Mouse (Mus musculus) activated CD4-positive, CD25-positive, alpha-beta regulatory T cell, adult 4 months (primary cell): ENCODE results near the gene Prr18. TPM values are rescaled to one million over a fixed set of nuclear protein-coding genes. Genes with fewer than 3 reads are reported as not detected.

Source experiments
- ATAC-seq: one replicate; pipeline ENCODE4 v1.8.0; 2017
- polyA plus RNA-seq, 2 experiments: library from polyadenylated mRNA; unstranded; fragments of 100-300 nt; shearing (Covaris generic); gene quantifications; one replicate each; pipeline ENCODE4 v1.2.1; 2017

Gene Prr18
- polyA plus RNA-seq, 2 experiments from 2014 or later = 0.13 TPM; not detected in 1

DNA sequence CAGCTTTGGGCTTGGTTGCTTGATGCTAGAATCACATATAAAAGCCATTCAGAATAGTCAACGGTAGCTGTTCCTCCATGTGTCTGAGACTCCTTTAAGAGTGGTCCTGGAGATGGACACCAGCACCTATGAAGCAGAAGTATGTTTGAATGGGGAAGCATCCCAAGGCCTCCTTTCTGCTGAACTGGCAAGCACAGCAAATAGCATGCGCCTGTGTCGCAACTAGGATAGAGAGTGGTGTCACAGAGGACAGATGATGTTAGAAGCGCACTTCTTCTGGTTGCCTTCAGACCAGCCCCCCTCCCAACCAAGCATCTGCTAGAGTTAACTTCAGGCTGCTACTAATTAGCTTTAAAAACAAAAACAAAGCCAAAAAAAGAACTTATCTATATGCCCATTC is 53.2 kb downstream of the Prr18 start:
- no peak for ATAC-seq

Other genes with a start within 250 kb of the Prr18 start
- gene Gm49673, start 189.7 kb upstream of the Prr18 start, polyA plus RNA-seq = under 1 TPM; 0.20 to 0.38 TPM
- 10 to 100 TPM; 50.4 to 72.2 TPM for gene Rnaset2a, start 189.4 kb upstream of the Prr18 start, polyA plus RNA-seq
- gene Fgfr1op, start 172.0 kb upstream of the Prr18 start, polyA plus RNA-seq = 10 to 100 TPM; 20.7 to 25.4 TPM
- 10 to 100 TPM; 90.9 to 94.0 TPM for gene Ccr6, start 101.4 kb upstream of the Prr18 start, polyA plus RNA-seq
- 100 to 1,000 TPM; 223 to 231 TPM for gene Mpc1, start 54.6 kb upstream of the Prr18 start, polyA plus RNA-seq
- gene Sft2d1, start 26.4 kb upstream of the Prr18 start, polyA plus RNA-seq = 100 to 1,000 TPM; 122 to 128 TPM
- gene T2, start 18.5 kb downstream of the Prr18 start, polyA plus RNA-seq = under 1 TPM in 1 of 2 experiments, not detected in 1; 0.63 TPM
- not detected for gene T, start 97.0 kb downstream of the Prr18 start, polyA plus RNA-seq
- gene Pde10a, start 187.9 kb downstream of the Prr18 start, polyA plus RNA-seq = not detected
- 1 to 10 TPM in 1 of 2 experiments, not detected in 1; 4.2 TPM for gene Gm17087, start 229.5 kb downstream of the Prr18 start, polyA plus RNA-seq